Mouse (Mus musculus): ENCODE measurements at regions not wholly inside any gene's neighbourhood (a gene's known extent, or its start where the extent isn't known, plus 50 kb on each side); places are given as distances from the start of the nearest gene placed in this dataset.
"Not testable (repeated sequence)": the region's sequence is repeated elsewhere in the genome, so short reads cannot be mapped to it uniquely, and the experiment has no call there.

GRCm38 (mm10) chr6:31897001-31897400 is 153.0 kb upstream of the 1700012A03Rik start:
- DNase-seq = no peak

- DNase-seq = no peak
Measured at GRCm38 (mm10) chr6:31895835-31896234, 154.2 kb upstream of the 1700012A03Rik start.

GRCm38 (mm10) chr6:31886931-31887330 is 163.1 kb upstream of the 1700012A03Rik start:
- peak; percentile 17 for DNase-seq

GRCm38 (mm10) chr6:31885196-31885595 is 164.8 kb upstream of the 1700012A03Rik start:
- not testable (repeated sequence) for DNase-seq

- peak; percentile 72 for DNase-seq
Measured at GRCm38 (mm10) chr6:31883726-31884125, 166.3 kb upstream of the 1700012A03Rik start.

GRCm38 (mm10) chr6:31874616-31875015 is 175.4 kb upstream of the 1700012A03Rik start:
- no peak for DNase-seq

GRCm38 (mm10) chr6:31873911-31874310 is 176.1 kb upstream of the 1700012A03Rik start:
- peak; percentile 40 for DNase-seq

GRCm38 (mm10) chr6:31871766-31872165 is 178.3 kb upstream of the 1700012A03Rik start:
- DNase-seq = no peak

- DNase-seq = no peak
Measured at GRCm38 (mm10) chr6:31861996-31862395, 188.1 kb upstream of the 1700012A03Rik start.

GRCm38 (mm10) chr6:31859621-31860020 is 190.4 kb upstream of the 1700012A03Rik start:
- DNase-seq = no peak

GRCm38 (mm10) chr6:31854261-31854660 is 195.8 kb upstream of the 1700012A03Rik start:
- DNase-seq = no peak

GRCm38 (mm10) chr6:31846319-31846718 is 203.7 kb upstream of the 1700012A03Rik start:
- DNase-seq = no peak

GRCm38 (mm10) chr6:31845671-31846070 is 204.4 kb upstream of the 1700012A03Rik start:
- no peak for DNase-seq

- no peak for DNase-seq
Measured at GRCm38 (mm10) chr6:31840621-31841020, 209.4 kb upstream of the 1700012A03Rik start.

- no peak for DNase-seq
Measured at GRCm38 (mm10) chr6:31838588-31838987, 211.5 kb upstream of the 1700012A03Rik start.

GRCm38 (mm10) chr6:31835795-31836194 is 214.3 kb upstream of the 1700012A03Rik start:
- DNase-seq = no peak

- DNase-seq = no peak
Measured at GRCm38 (mm10) chr6:31834503-31834902, 215.5 kb upstream of the 1700012A03Rik start.

- no peak for DNase-seq
Measured at GRCm38 (mm10) chr6:31830610-31831009, 219.4 kb upstream of the 1700012A03Rik start.

- DNase-seq = no peak
Measured at GRCm38 (mm10) chr6:31823616-31824015, 226.4 kb upstream of the 1700012A03Rik start.

GRCm38 (mm10) chr6:31822186-31823085 is 227.6 kb upstream of the 1700012A03Rik start:
- no peak for DNase-seq

- DNase-seq = no peak
Measured at GRCm38 (mm10) chr6:31821621-31822020, 228.4 kb upstream of the 1700012A03Rik start.

GRCm38 (mm10) chr6:31817640-31818039 is 232.4 kb upstream of the 1700012A03Rik start:
- DNase-seq = no peak

- peak; percentile 45 for DNase-seq
Measured at GRCm38 (mm10) chr6:31811890-31812289, 238.2 kb upstream of the 1700012A03Rik start.
